Mouse (Mus musculus): Measurements from ENCODE around the gene Rsc1a1.
A peak's percentile ranks its signal among the peaks of the same experiment; 100 is the strongest.

Gene Rsc1a1

DNA sequence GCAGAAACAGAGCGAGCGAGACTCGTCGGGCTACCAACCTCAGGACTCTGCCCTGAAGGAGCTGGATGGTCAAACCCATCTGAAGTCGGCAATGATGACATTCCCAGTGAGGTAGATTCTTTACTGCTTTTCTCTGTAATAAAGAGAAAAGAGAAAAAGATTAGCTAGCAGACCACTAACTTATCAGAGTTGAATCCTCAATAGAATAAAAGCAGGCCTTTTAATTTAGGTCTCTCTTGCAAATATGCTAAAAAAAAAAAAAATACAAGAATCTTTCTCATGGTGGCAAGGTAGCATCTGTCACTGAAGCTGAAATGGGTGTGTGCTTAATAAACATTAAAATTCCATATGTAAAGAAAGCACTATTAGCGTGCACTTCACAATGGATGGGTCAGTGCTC, at the start of gene Rsc1a1:
TSS of gene Rsc1a1 (minus strand) at position 101 of the 400 bp plus-strand sequence.
- no peak for DNase-seq (ENCODE audit: low read depth)

DNA sequence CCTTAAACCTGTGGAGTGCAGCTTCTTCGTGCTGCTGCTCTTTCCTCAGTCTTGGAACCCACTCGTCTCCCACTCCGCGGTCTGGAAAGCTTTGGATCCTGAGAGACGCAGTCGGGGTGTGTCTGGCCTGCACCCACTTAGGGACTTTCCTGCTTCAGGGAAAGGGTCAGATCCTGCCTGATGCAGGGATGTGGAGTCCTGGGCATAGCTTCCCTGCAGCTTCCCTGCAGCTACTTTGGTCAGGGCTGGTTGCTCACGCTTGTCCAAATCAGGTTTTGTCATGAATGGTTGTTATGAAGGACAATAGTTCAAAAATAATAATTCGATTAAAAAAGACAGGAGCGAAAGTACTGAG, 49.8 kb upstream of the Rsc1a1 start:
- DNase-seq (ENCODE audit: low read depth): no peak

DNA sequence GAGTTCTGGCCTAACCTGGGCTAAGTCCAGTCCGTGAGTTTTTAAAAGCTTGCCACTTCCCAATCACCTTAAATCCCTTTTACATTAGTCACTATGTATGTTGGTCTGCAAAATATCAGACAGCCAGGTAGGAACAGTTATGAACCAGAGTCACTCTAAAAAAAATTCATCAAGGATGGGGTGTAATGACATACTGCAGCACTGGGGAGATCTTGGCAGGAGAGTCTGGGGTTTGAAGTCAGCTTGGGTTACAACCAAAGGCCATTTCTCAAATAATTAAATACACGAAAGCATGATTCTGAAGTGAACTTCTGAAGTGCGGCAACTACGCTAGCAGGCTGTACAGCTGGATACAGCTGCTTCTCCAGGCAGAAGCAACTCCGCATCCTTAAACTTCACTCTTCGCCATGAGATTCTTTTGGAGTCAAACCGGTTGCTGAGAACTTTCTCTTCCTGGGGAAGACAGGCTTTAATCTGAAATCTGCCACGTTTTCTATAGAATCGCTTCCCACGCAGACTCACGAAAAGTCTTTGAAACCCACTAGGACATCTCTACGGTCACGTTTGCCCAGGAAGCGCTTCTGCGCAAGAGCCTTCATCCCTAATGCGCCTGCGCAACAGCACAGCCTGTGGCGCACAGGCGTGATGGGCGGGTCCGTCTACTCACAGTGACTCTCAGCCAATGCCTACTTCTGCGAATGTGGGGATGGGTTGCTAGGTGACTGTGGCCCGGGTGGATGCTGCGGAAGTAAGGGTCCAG, 49.2 kb upstream of the Rsc1a1 start:
- peak; percentile 86 for DNase-seq (ENCODE audit: low read depth)

DNA sequence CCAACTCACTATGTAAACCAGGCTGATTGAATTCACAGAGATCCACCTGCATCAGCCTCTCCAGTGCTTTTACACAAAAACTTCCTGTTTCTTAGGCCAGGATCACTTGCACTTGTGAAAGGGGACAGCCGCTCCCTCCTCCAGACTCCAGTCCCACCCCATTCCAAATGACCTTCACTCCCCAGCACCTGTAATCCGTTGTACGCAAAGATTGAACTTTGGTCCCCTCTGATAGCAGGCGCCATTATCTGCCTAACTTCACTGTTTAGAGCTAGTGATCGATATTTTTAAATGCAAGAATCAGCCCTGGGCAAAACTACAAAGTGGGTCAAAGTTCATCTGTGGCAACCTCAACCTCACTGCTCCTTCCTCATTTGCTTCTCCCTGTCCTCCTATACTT, 46.4 kb upstream of the Rsc1a1 start:
- DNase-seq (ENCODE audit: low read depth): no peak

DNA sequence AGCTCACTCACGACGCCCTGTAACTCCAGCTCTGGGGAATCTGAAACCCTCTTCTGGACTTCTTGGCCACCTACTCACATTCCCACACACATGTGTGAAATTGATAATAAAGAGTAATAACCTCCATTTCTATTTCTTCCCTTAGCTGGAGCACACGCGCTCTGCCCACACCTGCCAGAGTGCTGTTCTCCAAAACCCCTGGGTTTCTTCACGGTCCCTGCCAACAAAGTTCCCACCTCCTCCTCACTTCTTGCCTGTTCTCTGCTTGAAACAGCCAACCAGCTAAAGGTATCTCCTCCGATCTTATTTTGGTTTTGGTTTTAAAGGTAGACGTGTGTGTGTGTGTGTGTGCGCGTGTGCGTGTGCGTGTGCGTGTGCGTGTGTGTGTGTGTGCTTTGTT, 45.0 kb upstream of the Rsc1a1 start:
- DNase-seq (ENCODE audit: low read depth): no peak

DNA sequence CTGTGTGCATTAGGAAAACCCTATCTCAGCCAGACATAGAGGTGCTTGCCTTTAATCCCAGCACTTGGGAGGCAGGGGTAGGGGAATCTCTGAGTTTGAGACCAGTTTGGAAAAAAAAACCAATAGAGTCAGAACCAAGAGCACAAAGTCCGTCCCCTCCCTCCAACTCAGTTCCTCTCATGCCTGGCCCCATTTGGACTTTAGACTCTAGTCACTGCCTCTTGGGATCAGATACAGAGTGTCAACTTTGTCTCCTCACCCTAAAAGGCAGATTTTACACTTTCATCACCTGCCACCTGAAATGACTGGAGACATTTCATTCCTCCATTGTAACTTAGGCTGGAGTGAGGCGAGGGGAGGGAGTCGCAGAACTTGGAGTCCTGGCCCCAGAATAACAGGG, 43.9 kb upstream of the Rsc1a1 start:
- DNase-seq (ENCODE audit: low read depth): no peak

DNA sequence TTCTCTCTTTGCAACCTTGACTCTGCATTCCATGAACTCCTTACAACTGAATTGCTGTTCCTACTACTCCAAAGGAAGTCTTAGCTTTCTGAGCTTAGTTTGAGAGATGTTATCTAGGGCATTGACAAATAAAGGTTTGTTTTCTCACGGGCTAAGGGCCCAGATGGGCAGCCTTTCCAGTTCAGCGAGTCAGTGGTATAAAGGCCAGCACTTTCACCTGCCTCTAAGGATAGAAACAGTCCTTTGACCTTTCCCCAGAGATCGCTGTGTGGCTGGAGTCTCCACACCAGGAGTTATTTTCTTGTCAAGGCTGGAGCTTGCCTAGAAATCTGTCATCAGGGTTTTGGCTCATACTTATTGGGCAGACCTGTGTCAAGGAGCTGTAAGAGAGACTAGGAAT, 40.3 kb upstream of the Rsc1a1 start:
- no peak for DNase-seq (ENCODE audit: low read depth)

DNA sequence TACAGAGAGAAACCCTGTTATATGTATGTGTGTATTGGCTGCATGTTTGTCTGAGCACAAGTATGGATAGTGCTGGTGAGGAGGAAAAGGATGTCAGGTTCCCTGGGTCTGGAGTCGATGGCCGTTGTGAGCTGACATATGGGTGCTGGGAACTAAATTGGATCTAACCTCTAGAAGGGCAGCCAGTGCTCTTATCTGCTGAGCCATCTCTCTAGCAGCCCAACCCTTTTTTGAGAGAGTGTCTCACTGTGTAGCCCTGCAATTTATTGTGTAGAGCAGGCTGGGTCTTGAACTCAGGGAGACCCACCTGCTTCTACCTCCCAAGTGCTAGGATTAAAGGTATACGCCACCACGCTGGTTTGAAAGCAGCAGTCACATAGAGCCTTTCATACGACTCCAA, 39.9 kb upstream of the Rsc1a1 start:
- DNase-seq (ENCODE audit: low read depth): no peak

DNA sequence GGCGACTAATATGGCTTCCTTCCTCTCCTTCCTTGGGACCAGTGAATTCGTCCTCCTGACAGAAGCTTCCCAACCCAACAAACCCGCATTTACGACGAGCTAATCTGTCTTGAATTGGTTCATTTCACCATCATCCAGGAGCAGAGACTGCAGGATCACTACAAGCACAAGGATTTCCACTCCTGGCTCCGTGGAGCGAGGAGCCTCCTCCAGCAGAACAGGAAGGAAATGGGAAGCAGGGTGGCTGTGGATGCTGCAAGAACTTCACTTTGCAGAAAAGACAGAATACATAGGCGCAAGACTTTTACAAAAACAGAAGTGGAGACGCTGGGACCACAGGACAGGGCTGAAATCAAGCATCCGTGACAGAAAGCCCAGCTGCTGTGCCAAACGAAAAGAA, 39.2 kb upstream of the Rsc1a1 start:
- DNase-seq (ENCODE audit: low read depth): no peak

DNA sequence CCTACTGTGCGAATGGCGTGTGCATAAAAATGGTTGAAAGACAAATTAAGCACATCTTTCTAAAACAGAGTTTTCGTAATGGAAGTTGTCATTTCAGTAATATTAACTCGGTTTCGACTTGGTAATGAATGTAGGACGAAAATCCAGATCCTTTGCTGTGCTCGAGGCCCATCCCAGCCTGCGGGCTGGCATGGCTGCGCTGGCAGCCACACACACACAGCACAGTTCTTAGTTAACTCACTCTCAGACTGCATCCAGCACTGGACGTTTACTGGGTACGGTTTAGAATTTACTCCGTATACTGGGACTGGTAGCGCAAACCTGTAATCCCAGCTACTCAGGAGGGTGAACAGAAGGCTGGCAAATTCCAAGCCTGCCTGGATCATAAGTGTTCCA, 38.3 kb upstream of the Rsc1a1 start:
- DNase-seq (ENCODE audit: low read depth): peak; percentile 37

DNA sequence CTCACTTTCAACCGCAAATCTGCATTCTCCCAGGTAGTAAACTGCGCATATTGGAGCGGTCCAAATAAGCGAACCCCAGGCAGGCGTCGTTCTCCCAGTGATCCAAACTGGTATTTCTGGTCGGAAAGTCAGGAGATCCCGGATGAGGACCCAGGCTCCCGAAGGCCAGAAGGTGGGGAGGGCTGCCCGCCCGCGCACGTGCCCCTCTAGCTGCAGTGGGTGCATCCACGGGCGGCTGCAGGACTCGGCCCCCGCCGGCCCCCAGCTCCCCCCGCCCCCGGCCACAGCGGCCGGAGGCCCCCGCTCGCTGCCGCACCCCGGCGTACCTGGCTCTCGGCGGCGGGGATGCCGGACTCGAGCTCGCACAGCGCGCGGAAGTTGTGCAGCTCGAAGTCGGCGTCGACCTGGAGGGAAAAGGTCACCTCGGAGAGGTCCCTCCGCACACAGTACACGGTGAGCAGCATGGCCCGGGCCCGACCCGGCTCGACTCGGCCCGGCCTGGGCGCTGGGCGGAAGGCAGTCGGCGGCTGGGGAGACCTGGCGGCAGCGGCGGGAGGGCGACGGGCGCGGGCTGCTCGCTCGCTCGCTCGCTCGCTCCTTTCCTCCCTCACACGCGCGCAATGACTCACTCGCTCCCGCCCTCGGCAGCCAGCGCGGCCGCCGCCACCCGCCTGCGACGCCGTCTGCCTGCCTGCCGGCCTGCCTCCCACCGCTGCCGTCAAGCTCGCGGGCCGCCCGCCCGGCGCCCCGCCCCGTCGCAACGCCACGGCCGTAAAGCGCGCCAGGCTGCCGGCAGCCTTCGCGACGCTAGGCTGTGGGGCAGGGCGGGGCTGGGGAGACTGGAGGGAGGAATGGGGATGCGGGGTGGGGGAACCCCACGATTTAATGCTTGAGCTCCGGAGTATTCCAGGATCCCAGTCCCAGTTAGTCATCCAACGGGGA, 37.6 kb upstream of the Rsc1a1 start, which contains the start of gene Ddi2:
TSS of gene Ddi2 (minus strand) at position 689 of the 942 bp plus-strand sequence.
- peak; percentile 95 for DNase-seq (ENCODE audit: low read depth)

DNA sequence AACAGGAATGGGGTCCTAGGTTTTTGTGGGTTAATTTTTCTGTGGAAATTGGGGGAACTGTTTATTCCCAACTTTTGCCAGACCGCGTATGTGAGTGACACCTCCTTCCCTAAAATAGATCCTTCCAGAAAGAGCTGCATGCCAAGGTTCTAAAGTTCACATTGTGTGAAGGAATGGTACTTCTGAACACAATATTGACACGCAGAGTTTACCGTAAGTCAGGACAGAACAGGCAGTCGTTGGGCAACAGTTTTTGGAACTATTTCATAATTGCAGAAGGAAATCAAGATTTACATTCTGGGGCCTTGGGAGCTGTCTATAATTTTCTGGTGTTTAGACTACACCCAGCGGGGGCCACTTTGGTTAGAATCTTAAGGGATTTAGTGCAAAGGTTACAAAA, 36.6 kb upstream of the Rsc1a1 start:
- DNase-seq (ENCODE audit: low read depth): peak; percentile 55

DNA sequence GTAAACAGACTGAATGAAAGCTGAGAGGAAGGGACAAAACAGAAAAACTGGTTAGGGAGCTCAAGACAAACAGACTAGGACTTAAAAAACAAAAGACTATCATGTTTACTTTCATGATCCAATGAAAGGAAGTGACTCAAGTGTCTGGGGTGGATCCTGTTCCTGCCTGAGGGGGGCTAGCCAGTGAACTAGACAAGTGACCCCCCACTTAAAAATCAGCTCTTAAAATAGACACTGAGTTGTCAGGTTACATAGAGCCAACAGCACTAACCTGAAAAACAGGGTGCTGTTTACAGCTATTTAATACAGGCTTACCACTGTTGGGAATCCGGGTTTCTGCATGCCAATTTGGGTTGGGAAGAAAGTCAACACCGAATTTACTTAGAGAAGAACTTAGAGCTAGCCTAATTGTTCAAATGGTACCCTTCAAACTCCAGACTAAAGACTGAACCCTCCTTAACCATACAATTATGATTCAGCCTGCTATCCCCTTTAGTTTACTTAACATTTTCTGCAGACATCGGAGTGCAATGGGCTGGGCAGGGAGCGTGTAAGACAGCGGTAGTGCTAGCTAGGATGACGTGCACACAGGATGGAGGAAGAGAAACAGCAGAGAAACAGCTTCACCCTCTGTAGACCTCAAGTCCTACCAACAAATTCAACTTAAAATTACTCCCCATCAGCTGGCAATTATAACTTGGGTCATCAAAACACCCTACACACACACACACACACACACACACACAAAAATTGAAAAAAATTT, 35.5 kb upstream of the Rsc1a1 start:
- no peak for DNase-seq (ENCODE audit: low read depth)

DNA sequence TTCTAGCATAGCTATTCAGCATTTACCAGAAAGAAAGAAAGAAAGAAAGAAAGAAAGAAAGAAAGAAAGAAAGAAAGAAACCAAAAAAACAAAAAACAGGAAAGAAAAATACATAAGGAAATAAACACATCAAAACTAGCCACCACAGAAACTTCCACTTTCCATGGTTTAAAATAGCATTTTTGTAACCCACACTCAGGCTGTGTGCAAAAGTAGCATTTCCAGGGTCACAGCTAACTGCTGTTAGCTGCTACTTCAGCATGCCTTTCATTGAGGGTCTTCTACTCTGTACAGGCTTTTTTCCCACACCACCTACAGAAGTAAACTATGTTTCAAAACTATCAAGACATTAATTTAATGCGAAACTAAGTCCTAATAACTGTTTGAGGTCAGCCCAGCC, 33.9 kb upstream of the Rsc1a1 start:
- DNase-seq (ENCODE audit: low read depth): no peak

DNA sequence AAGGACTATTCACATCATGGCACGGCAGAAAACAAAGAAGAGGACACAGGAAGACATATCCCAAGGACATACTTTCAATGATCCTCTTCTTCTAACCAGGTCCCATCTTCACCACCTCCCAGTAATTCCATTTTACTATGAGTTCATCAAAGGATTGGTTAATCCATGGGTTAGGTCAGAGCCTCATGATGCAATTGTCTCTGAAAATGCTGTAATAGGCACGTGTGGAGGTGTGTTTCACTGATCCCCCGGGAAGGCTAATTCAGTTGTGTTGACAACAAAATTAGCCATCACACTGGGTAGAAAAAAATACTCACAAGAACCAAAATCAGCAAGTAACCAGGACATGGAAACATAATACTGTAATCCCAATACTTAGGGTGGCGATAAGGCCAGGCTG, 32.2 kb upstream of the Rsc1a1 start:
- no peak for DNase-seq (ENCODE audit: low read depth)

DNA sequence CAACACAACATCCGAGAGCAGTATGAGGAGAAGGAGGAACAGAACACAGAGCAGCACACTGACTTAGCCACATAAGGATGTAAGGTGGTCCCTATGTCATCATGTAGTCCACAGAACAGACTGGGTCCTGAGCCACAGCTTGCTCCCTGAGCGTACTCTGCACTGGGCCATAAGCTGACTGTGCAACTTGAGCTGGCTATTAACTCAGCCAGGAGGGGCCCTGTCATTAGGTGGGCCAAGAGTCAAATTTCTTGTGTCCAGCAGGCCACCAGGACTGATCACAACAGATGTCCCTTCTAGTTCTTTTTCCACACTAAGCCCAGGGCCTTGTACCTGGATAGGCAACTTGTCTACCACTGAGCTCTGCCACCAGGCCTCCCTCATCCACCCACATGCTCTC, 29.6 kb upstream of the Rsc1a1 start:
- DNase-seq (ENCODE audit: low read depth): no peak

DNA sequence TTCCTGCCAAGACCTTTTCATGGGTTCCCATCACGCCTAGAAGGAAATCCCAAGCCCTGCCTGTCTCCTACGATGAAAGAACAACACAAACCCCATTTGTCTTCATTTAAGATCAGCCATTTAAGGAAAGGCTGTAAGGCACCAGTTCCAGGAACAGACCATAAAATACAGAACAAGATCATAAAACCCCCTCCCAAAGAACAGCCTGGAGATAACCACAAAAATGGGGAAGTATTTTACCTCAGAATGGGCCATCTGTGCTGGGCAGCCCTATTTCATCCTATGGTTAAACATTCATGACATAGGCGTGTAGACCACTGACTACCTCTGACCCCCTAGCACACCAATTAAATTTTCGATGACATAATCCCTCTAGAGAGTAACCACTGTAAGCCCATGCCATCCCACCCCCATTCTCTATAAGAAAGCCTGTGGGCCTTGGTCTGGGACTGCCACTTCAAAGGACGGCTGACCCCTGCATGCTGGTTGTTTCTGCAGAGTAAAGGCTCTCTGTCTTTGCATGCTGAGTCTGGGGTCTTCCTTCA, 28.3 kb upstream of the Rsc1a1 start:
- no peak for DNase-seq (ENCODE audit: low read depth)

DNA sequence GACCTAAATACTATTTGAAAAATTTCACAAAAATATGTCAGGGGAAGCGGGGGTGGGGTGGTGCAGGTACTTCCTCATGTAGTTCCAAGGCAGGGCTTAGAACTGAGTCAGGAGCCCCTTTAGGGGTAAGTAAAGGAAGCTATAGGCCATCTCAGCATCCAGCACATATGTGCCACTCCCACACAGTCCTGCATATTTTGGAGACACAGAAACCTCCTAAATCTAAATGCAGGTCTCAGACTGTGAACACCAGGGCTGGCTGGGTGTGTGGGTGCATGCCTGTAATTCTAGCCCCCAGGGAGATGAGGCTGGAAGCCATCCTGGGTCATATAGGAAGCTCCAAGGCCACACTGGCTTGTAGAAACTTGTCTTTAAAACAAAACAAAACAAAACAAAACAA, 25.9 kb upstream of the Rsc1a1 start:
- no peak for DNase-seq (ENCODE audit: low read depth)

DNA sequence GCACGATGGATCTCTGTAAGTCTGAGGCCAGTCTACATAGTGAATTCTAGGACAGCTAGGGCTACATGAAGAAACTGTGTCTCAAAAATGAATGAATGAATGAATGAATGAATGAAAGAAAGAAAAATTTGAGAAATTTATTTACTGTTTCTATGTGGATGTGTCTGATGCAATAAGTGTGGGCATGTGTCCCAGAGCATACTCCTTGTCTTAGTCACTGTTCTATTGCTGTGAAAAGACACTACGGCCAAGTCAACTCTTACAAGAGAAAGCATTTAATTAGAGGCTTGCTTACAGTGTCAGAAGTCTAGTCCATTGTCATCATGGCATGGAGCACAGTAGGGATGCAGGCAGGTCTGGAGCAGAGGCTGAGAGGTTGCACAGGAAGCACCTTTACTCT, 23.6 kb upstream of the Rsc1a1 start:
- peak; percentile 77 for DNase-seq (ENCODE audit: low read depth)

DNA sequence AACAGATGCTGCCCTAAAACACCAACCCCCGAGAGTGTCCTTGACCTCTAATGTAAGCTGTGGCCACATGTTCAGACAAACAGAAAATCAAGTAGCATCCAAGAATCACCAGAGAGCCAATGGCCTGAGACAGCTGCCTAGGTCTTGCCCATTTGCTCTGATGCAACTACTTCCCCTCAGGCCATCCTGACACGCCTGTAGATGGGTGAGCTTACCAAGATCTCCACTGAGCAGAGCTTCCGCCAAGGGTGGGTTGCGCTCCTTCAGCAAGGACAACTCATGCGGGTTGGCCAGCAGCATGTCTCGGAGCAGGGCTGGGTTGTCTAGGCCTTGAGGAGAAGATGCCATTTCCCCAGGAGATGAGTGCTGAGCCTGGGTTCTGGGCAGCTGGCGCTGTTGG, 22.6 kb upstream of the Rsc1a1 start:
- no peak for DNase-seq (ENCODE audit: low read depth)

DNA sequence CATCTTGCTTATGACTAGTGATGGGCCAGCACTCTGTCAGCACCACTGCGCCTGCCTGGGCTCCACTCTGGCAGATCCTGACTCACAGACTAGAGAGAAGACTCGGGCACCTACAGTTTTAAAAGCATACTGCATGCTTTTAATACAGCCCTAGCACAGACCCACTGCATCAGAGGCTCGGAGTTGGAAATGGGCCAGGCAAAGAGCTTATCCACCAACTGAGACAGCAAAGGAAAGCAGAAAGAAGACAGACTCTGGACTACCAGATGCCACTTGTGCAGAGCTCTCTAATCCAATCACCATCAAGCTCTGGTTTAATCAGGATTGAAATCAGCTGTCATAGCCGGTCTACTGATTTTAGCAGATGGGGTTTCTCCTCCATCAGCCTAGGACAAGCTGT, 19.9 kb upstream of the Rsc1a1 start:
- peak; percentile 5 for DNase-seq (ENCODE audit: low read depth)

DNA sequence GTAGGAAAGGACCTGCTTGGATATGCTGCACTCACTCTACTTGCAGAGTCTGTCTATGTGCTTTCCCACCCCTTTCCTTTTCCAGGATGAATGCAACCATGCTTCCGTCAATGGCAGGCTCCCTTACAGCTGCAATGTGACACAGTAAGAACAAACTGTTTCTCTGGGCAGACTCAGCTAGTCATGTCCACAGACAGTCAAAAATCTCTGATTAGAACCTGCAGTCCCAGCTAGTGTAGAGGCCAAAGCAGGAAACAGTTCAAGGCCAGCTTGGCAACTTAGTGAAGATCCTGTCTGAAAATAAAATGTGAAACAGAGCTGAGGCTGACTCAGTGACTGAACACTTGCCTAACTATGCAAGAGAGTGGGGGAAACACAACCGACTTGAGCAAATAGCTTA, 19.2 kb upstream of the Rsc1a1 start:
- DNase-seq (ENCODE audit: low read depth): no peak

All from NIH3T3 (cell line).